Mouse (Mus musculus) spleen, postnatal 0 days (tissue): ENCODE data around the gene Vapa. TPM values are rescaled to one million over a fixed set of nuclear protein-coding genes. Genes with fewer than 3 reads are reported as not detected.

ENCODE experiments used
- polyA plus RNA-seq: library from polyadenylated mRNA; unstranded; fragments of >200 nt; fragmentation: Nextera tagmentation; extraction: Ambion mirVana; gene quantifications from 2 replicates; pipeline ENCODE4 v1.2.1, GENCODE M21; 2015

Gene Vapa
- 94.2 and 103 TPM in 2 replicates for polyA plus RNA-seq

DNA sequence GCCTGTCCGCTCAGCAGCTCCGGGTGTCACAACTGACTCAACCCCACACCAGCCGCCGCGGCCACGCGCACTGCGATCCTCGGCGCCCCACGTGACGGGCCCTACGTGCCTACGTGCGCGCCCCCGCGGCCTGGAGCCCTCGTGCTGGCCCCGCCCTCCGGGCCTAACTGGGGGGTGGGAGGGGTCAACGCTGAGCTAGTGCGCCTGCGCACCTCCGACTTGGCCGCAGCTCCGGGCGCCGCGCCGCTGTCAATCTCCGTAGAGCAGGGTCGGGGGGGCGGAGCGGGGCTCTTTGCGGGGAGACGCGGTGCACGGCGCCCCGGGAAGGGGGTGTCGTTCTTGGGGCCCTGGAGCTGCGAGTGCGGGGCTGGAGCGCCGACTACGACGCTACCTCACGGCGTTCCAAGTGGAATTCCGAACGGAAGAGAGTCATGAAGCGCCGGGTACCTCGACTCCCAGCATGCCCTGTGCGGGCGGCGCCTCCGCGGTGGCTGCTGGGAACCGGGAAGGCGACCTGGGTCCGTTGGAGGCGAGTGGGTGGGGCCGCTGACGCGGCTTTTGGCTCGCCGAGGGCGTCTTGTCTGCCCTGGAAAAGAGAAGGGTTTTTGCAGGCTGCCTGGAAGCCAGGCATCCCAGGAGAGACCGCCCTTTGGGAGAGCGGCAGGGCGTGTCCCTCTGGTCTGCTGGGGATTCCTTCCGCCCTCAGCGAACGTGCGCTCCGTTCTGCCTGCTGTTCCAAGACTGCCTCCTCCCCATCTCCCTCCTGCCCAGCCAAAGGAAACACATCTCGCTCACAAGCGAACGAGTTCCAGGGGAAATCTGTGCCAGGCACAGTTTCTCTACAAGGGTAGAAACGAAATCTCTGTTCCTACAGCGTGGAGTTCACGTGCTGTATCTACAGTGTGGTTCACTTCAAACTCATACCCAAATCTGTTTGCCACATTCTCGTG is at the start of gene Vapa:
Gene Vapa (minus strand): TSS at position 93 of the 950 bp plus-strand sequence.

DNA sequence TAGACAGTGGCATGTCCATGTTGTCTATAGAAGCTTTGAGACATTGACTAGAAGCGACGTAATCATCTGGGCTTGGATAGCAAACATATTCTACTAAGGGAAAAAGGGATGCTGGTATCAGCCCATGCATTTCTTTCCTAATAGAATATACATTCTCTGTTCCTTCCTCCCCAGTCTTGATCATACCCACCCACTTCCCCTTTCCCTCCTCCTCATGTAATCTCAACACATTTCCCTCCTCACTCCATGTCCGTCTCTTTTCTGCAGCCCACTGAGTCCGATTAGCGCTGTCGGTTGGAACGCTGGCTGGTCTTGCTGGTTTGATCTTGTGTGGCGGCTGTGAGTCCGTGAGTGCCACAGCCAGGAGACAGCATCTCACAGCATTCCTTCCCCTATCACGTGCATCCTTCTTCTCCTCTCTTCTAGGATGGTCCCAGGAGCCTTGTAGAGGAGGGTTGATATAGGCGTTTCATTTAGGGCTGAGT is 28.4 kb upstream of the Vapa start, which contains the start of gene Txndc2:
Gene Txndc2 (minus strand): TSS at position 435 of the 485 bp plus-strand sequence.

DNA sequence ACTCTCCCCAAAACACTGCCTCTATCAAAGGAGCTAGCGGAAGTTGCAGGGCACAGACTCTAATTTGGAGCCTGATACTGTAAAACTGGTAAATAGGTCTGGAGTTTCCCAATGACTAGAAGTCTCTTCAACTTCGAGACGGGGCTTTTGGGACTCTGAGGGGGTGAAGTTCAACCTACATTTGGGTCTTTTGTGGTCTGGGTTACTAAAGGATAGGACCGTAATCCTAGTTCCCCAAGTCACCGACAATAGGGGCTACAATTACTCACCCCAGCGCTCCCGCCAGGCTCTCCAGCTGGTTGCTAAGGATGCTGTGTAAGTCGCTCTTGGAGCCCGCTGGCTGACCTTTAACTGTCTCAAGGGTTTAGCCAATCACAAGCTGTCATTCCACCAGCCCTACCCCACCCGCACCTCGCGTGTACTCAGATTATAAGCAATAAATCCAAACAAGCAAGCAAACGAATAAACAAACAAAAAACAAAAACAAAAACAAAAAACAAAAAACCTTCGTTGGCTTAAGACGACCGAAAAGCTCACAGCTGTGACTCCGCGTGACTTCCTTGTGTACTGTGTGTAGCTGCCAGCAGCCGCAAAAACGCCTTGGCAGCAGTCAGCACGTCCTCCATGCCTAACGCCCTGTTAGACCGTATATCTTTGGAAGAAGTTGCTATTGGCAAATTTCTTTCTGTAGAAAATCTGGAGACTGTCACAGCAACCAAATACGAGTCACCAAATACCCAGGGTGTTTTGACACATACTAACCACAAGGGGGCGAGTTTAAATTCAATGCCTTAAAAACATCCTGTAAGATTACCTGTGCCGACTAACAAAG is 72.7 kb downstream of the Vapa start, which contains the start of gene Tmem232:
Gene Tmem232 (minus strand): TSS at position 342 of the 832 bp plus-strand sequence.

Other genes starting within 250 kb of the Vapa start
- gene Tmem232, start 72.8 kb downstream of the Vapa start, polyA plus RNA-seq: not detected in 2 replicates
- gene Txndc2, start 28.6 kb upstream of the Vapa start, polyA plus RNA-seq: not detected in 2 replicates
- 15.3 and 20.9 TPM in 2 replicates for gene Rab31, start 159.2 kb upstream of the Vapa start, polyA plus RNA-seq
- 13.1 and 13.9 TPM in 2 replicates for gene Ppp4r1, start 169.0 kb upstream of the Vapa start, polyA plus RNA-seq